ENCODE assay signal across 8 mouse cellular contexts in genomic region chr8:64788715-64789114, GRCm38 (mm10). TPM values are rescaled to one million over a fixed set of nuclear protein-coding genes. Genes with fewer than 3 reads are reported as not detected.
DNase-seq lines count a peak whose midpoint lies in the region; ATAC-seq lines count a peak whose summit lies in the region.

No protein-coding gene starts in this region.

- no peaks in the 10 kb centered on the region for H3K27me3 ChIP-seq in kidney, embryonic 14.5 days (ENCODE audit: control insufficient read depth, insufficient read depth, low read length)
- H3K27me3 ChIP-seq in heart, embryonic 16.5 days (ENCODE audit: control insufficient read depth, insufficient read depth, low read length), result no peaks in the 10 kb centered on the region
- H3K27me3 ChIP-seq in lung, embryonic 16.5 days (ENCODE audit: control insufficient read depth, insufficient read depth, low read depth, low read length), result no peaks in the 10 kb centered on the region
- no peaks in the 10 kb centered on the region for H3K27me3 ChIP-seq in splenic B cell, adult 2 months (ENCODE audit: control insufficient read depth, insufficient read depth, low read length, poor library complexity, severe bottlenecking)
- no peaks in the 10 kb centered on the region for H3K27me3 ChIP-seq in midbrain, embryonic 11.5 days (ENCODE audit: control insufficient read depth, insufficient read depth, low read length)

- H3K4me1 ChIP-seq in kidney, embryonic 14.5 days (ENCODE audit: control insufficient read depth, insufficient read depth, low read length), result no peaks in the 10 kb centered on the region
- peaks cover 3% of the 10 kb centered on the region; the same call in 1 of the 2 replicates for H3K4me1 ChIP-seq in heart, embryonic 16.5 days (ENCODE audit: control insufficient read depth, insufficient read depth, low read length)
- peaks cover 3% of the 10 kb centered on the region; the same call in 1 of the 2 replicates for H3K4me1 ChIP-seq in lung, embryonic 16.5 days (replicated peaks; ENCODE audit: control insufficient read depth, insufficient read depth, low read length)
- H3K4me1 ChIP-seq in midbrain, embryonic 11.5 days (ENCODE audit: control insufficient read depth, insufficient read depth, low read length), result no peaks in the 10 kb centered on the region

- no peak overlapping the region for H3K9ac ChIP-seq in kidney, embryonic 14.5 days (ENCODE audit: low read depth, low read length)
- no peak overlapping the region for H3K9ac ChIP-seq in heart, embryonic 16.5 days (ENCODE audit: low read length)
- no peak overlapping the region for H3K9ac ChIP-seq in lung, embryonic 16.5 days (ENCODE audit: low read length)
- no peak overlapping the region for H3K9ac ChIP-seq in midbrain, embryonic 11.5 days (ENCODE audit: low read length)

- DNase-seq in kidney, adult 11 months, result peak; percentile 74
- DNase-seq in T-cell, adult 2 months (ENCODE audit: low spot score), result peak; percentile 82
- peak; percentile 74 for DNase-seq in splenic B cell, adult 2 months (ENCODE audit: low read depth, low spot score)
- DNase-seq in ovary, postnatal 10 days (ENCODE audit: low spot score), result no peak
- no peak for DNase-seq in midbrain, embryonic 11.5 days (ENCODE audit: low spot score, missing footprints)

- no peaks in the 10 kb centered on the region for H3K9me3 ChIP-seq in kidney, embryonic 14.5 days (ENCODE audit: control insufficient read depth, low read length)
- H3K9me3 ChIP-seq in heart, embryonic 16.5 days (replicated peaks; ENCODE audit: control insufficient read depth, low read length), result no peaks in the 10 kb centered on the region
- no peaks in the 10 kb centered on the region for H3K9me3 ChIP-seq in lung, embryonic 16.5 days (ENCODE audit: control insufficient read depth, low read length)
- no peaks in the 10 kb centered on the region for H3K9me3 ChIP-seq in midbrain, embryonic 11.5 days (ENCODE audit: control insufficient read depth, low read length)

- WGBS in kidney, embryonic 14.5 days, result 91% methylated on average over 4 of the region's 4 CpGs
- 85% methylated on average over 4 of the region's 4 CpGs for WGBS in heart, embryonic 16.5 days
- WGBS in lung, embryonic 16.5 days, result 81% methylated on average over 4 of the region's 4 CpGs
- 93% methylated on average over 4 of the region's 4 CpGs for WGBS in midbrain, embryonic 11.5 days

- H3K27ac ChIP-seq in kidney, embryonic 14.5 days (ENCODE audit: low read depth, low read length), result no peak overlapping the region
- H3K27ac ChIP-seq in heart, embryonic 16.5 days (ENCODE audit: low read length), result no peak overlapping the region
- H3K27ac ChIP-seq in lung, embryonic 16.5 days (ENCODE audit: low read length), result no peak overlapping the region
- no peak overlapping the region for H3K27ac ChIP-seq in midbrain, embryonic 11.5 days (ENCODE audit: low read depth, low read length)

- H3K4me3 ChIP-seq in kidney, embryonic 14.5 days (ENCODE audit: low read length), result no peak overlapping the region
- no peak overlapping the region for H3K4me3 ChIP-seq in heart, embryonic 16.5 days (ENCODE audit: low read length)
- H3K4me3 ChIP-seq in lung, embryonic 16.5 days (ENCODE audit: low read length), result no peak overlapping the region
- H3K4me3 ChIP-seq in midbrain, embryonic 11.5 days (ENCODE audit: low read depth, low read length), result no peak overlapping the region

- ATAC-seq in kidney, embryonic 14.5 days (ENCODE audit: low FRiP score, low TSS enrichment), result no peak
- ATAC-seq in heart, embryonic 16.5 days (replicated peaks; ENCODE audit: extremely low read depth, insufficient read depth, low FRiP score), result peak; percentile 32
- ATAC-seq in lung, embryonic 16.5 days (ENCODE audit: low read depth), result peak; percentile 45; the same call in 1 of the 2 replicates
- ATAC-seq in midbrain, embryonic 11.5 days (ENCODE audit: low FRiP score), result no peak

- H3K4me2 ChIP-seq in kidney, embryonic 14.5 days (replicated peaks; ENCODE audit: low read depth, low read length), result no peak overlapping the region
- no peak overlapping the region for H3K4me2 ChIP-seq in heart, embryonic 16.5 days (ENCODE audit: low read depth, low read length)
- H3K4me2 ChIP-seq in lung, embryonic 16.5 days (ENCODE audit: low read depth, low read length), result no peak overlapping the region
- H3K4me2 ChIP-seq in midbrain, embryonic 11.5 days, result no peak overlapping the region

- H3K36me3 ChIP-seq in kidney, embryonic 14.5 days (ENCODE audit: control insufficient read depth, insufficient read depth, low read length), result no peaks in the 10 kb centered on the region
- H3K36me3 ChIP-seq in heart, embryonic 16.5 days (ENCODE audit: control insufficient read depth, insufficient read depth), result no peaks in the 10 kb centered on the region
- no peaks in the 10 kb centered on the region for H3K36me3 ChIP-seq in lung, embryonic 16.5 days (ENCODE audit: control insufficient read depth, insufficient read depth, low read length)
- H3K36me3 ChIP-seq in splenic B cell, adult 2 months (ENCODE audit: control insufficient read depth, insufficient read depth, low read length, poor library complexity, severe bottlenecking), result no peaks in the 10 kb centered on the region
- no peaks in the 10 kb centered on the region for H3K36me3 ChIP-seq in midbrain, embryonic 11.5 days (ENCODE audit: control insufficient read depth, insufficient read depth, low read length)

RNA-seq across cellular contexts. Expression of gene Msmo1, which starts 55.1 kb away (rescaled TPM):
- polyA plus RNA-seq in kidney, embryonic 14.5 days (2014; fragmentation: Nextera tagmentation; extraction: Ambion mirVana), result 91.6 and 116 TPM in 2 replicates
- 31.8 and 37.0 TPM in 2 replicates for polyA plus RNA-seq in heart, embryonic 16.5 days (2015; fragmentation: Nextera tagmentation; extraction: Ambion mirVana)
- polyA plus RNA-seq in lung, embryonic 16.5 days (2015; fragmentation: Nextera tagmentation; extraction: Ambion mirVana), result 44.1 and 47.5 TPM in 2 replicates
- polyA plus RNA-seq in midbrain, embryonic 11.5 days (2014; fragmentation: Nextera tagmentation; extraction: Ambion mirVana), result 246 and 263 TPM in 2 replicates

Comparison
In these comparisons a context has a peak if more than half of its experiments do, and no peak if none do; other contexts are left out.
1. DNase-seq: peak in kidney, adult 11 months (single experiment), T-cell, adult 2 months (single experiment) and splenic B cell, adult 2 months (single experiment); none in ovary, postnatal 10 days (single experiment) and midbrain, embryonic 11.5 days (single experiment).
2. ATAC-seq: peak in heart, embryonic 16.5 days (single experiment) and lung, embryonic 16.5 days (single experiment); none in kidney, embryonic 14.5 days (single experiment) and midbrain, embryonic 11.5 days (single experiment).